Mouse (Mus musculus): ENCODE results near the gene Wdr86. TPM values are rescaled to one million over a fixed set of nuclear protein-coding genes. Genes with fewer than 3 reads are reported as not detected.

Gene Wdr86
- total RNA-seq, 2 experiments from 2014 or later, result 0.44 to 1.4 TPM

DNA sequence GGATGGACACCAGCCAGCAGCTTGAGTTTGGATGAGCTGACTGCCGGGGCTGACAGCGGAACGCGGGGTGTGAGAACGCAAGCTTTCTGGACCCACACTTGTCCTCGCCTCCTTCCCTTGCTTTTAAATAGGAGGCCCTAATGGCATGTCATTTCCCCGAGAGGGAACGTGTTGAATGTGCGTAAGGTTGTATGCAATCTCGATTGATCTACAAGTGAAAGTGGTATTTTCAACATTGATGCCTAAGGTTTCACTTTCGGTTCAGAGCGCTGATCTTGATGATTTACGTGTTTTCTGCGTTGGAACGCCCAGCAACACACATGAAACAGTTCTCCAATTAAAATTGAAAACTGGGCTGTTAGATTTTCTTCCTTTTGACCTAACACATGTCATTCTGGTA lies 44.4 kb downstream of the Wdr86 start:
- no peak for TF ChIP-seq CTCF (conservative IDR thresholded peaks at IDR 0.05)
- H3K4me3 ChIP-seq, result peak overlapping the region; percentile 83
- DNase-seq (ENCODE audit: low spot score in 2 of 2), result peak in 1 of 2 experiments; percentile 13
- H3K27ac ChIP-seq, result peak overlapping the region; percentile 93

DNA sequence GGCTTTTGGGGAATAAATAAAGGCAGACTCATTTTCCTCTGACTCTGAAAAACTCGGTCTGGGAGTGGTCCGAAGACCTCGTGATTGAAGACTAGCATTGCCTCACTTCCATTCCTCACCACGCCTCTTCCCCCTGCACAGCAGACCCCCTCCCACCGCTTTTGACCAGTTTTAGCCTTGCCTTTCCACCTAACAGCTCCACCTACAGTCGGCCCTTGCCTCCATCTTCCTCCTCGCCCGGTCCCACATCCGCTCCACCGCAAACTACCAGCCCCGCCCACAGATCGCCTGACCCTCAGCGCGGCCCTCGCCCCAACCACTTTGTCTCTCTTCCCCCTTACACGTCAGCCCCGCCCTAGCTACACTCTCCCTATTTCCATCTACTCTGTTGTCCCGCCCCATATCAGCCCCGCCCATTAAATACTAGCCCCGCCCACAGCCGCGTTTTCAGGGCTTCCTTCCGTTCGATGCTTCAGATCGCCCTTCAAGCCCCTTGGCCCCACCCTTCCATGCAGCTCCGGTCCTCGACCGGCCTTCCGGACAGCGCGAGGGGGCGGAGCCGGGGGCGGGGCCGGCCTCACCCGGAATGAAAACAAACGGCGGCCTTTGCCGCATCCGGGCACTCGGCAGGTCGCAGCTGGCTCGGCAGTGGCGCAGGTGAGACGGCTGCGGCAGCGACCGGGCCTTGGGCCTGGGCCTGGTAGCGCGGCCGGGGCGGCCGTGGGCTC lies 45.0 kb downstream of the Wdr86 start, which contains the start of gene Nub1:
Gene Nub1, plus strand, starts transcription at position 167 of the 728 bp plus-strand sequence.
- DNase-seq (ENCODE audit: low spot score in 2 of 2), result peak; percentile 95 to 96
- Histone ChIP-seq H3K27ac (peak within 1 kb of the TSS; percentile 93), H3K4me3 (peak within 1 kb of the TSS; percentile 83)
- TF ChIP-seq CTCF (conservative IDR thresholded peaks at IDR 0.05), result peak; percentile 59

GRCm38 (mm10) chr5:24684578-24685365 lies 45.8 kb downstream of the Wdr86 start:
- peak overlapping the region; percentile 93 for H3K27ac ChIP-seq
- TF ChIP-seq CTCF (conservative IDR thresholded peaks at IDR 0.05), result 0 out of 2 replicates have a peak, but pooled peaks have one; percentile 16
- H3K4me3 ChIP-seq, result peak overlapping the region; percentile 83
- DNase-seq (ENCODE audit: low spot score in 2 of 2), result peak; percentile 70 to 88

DNA sequence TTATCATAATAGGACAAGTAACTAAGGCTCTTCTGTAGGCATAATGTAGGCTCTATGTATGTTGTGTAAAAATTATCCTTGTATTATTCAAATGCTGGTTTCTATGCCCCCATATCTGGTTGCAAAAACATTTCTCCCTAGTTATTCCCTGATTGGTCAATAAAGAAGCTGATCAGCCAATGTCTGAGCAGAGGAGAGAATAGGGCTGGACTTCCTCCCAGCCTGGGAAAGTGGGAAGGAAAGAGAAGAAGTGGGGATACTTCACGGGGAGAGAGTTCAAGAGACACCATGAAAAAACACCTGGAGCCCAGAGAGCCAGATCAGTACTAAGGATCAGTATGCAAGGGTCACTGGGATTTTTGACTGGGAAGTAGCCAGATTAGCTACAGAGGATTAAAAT lies 49.1 kb downstream of the Wdr86 start:
- DNase-seq (ENCODE audit: low spot score in 2 of 2), result no peak
- Histone ChIP-seq H3K4me3 (no peak overlapping the region), H3K27ac (no peak overlapping the region)
- no peak for TF ChIP-seq CTCF (conservative IDR thresholded peaks at IDR 0.05)

- H3K27ac ChIP-seq, result no peak overlapping the region
- peak; percentile 89 for TF ChIP-seq CTCF (conservative IDR thresholded peaks at IDR 0.05)
These were observed 56.3 kb downstream of the Wdr86 start for GRCm38 (mm10) chr5:24674238-24674637.

More at GRCm38 (mm10) chr5:24674238-24674637, 56.3 kb downstream of the Wdr86 start:
- DNase-seq (ENCODE audit: low spot score in 2 of 2), result peak; percentile 78 to 92
- H3K4me3 ChIP-seq, result no peak overlapping the region

Other genes starting within 250 kb of the Wdr86 start
- under 1 TPM in 1 of 2 experiments, not detected in 1; 0.10 TPM for gene Gbx1, start 203.5 kb downstream of the Wdr86 start, total RNA-seq (2021)
- under 1 TPM in 1 of 2 experiments, not detected in 1; 0.31 TPM for gene Asb10, start 189.7 kb downstream of the Wdr86 start, total RNA-seq (2021)
- gene 4931409K22Rik, start 173.9 kb downstream of the Wdr86 start, total RNA-seq (2021), result not detected
- 10 to 100 TPM; 75.9 to 81.4 TPM for gene Abcf2, start 153.3 kb downstream of the Wdr86 start, total RNA-seq (2021)
- 10 to 100 TPM; 63.6 to 66.7 TPM for gene Chpf2, start 144.0 kb downstream of the Wdr86 start, total RNA-seq (2021)
- 10 to 100 TPM; 88.7 to 90.9 TPM for gene Smarcd3, start 106.3 kb downstream of the Wdr86 start, total RNA-seq (2021)
- 10 to 100 TPM; 65.9 to 69.0 TPM for gene Nub1, start 45.2 kb downstream of the Wdr86 start, total RNA-seq (2021)
- not detected for gene Crygn, start 27.3 kb upstream of the Wdr86 start, total RNA-seq (2021)
- 100 to 1,000 TPM; 106 to 115 TPM for gene Rheb, start 111.9 kb upstream of the Wdr86 start, total RNA-seq (2021)